Mouse (Mus musculus): Measurements from ENCODE around the gene Hps1. TPM values are rescaled to one million over a fixed set of nuclear protein-coding genes. Genes with fewer than 3 reads are reported as not detected.

Hps1 gene
- 8.0 and 8.8 TPM in 2 replicates for polyA plus RNA-seq (2015; fragmentation: Nextera tagmentation; extraction: Ambion mirVana)

GRCm38 (mm10) chr19:42779531-42780155 is at the start of gene Hps1:
Gene Hps1, minus strand, starts transcription at chr19:42779978.
- Histone ChIP-seq H3K27ac (ENCODE audit: low read length) (peak within 1 kb of the TSS; percentile 79), H3K9me3 (ENCODE audit: low read length) (no peaks in the 10 kb centered on the region), H3K4me2 (replicated peaks; ENCODE audit: low read depth, low read length) (peak within 1 kb of the TSS; percentile 76), H3K27me3 (replicated peaks; ENCODE audit: insufficient read depth, low read length) (no peaks in the 10 kb centered on the region), H3K9ac (replicated peaks; ENCODE audit: low read depth) (peak within 1 kb of the TSS; percentile 58), H3K4me3 (ENCODE audit: low read depth, low read length) (peak within 1 kb of the TSS; percentile 48), H3K36me3 (ENCODE audit: insufficient read depth, low read length) (no peaks in the 10 kb centered on the region), H3K4me1 (ENCODE audit: insufficient read depth, low read depth, low read length) (peaks cover 4% of the 10 kb centered on the region; the same call in 1 of the 2 replicates)
- DNase-seq (ENCODE audit: low spot score) (peak; percentile 94), ATAC-seq (peak; percentile 97)
- WGBS, result 2% methylated on average over 43 of the region's 43 CpGs
- peak; percentile 33 for TF ChIP-seq CTCF (IDR thresholded peaks at IDR 0.05)
- TF ChIP-seq EP300 (IDR thresholded peaks at IDR 0.05), result no peak

- 38% methylated on average over 4 of the region's 4 CpGs for WGBS
- DNase-seq (ENCODE audit: low spot score), result peak; percentile 85
- Histone ChIP-seq H3K4me1 (ENCODE audit: insufficient read depth, low read depth, low read length) (peaks cover 3% of the 10 kb centered on the region; the same call in 1 of the 2 replicates), H3K9me3 (ENCODE audit: low read length) (no peaks in the 10 kb centered on the region), H3K36me3 (ENCODE audit: insufficient read depth, low read length) (no peaks in the 10 kb centered on the region), H3K4me2 (replicated peaks; ENCODE audit: low read depth, low read length) (no peak overlapping the region), H3K4me3 (ENCODE audit: low read depth, low read length) (no peak overlapping the region), H3K27me3 (replicated peaks; ENCODE audit: insufficient read depth, low read length) (no peaks in the 10 kb centered on the region), H3K27ac (ENCODE audit: low read length) (no peak overlapping the region), H3K9ac (replicated peaks; ENCODE audit: low read depth) (no peak overlapping the region)
- ATAC-seq, result peak; percentile 95
- no peak for TF ChIP-seq CTCF (IDR thresholded peaks at IDR 0.05)
- peak; percentile 58; the same call in 1 of the 2 replicates for TF ChIP-seq EP300 (IDR thresholded peaks at IDR 0.05)
Measured at GRCm38 (mm10) chr19:42829196-42829595, 49.4 kb upstream of the Hps1 start.

GRCm38 (mm10) chr19:42827843-42828242 is 48.1 kb upstream of the Hps1 start:
- 43% methylated on average over 3 of the region's 3 CpGs for WGBS
- Histone ChIP-seq H3K9me3 (ENCODE audit: low read length) (no peaks in the 10 kb centered on the region), H3K4me2 (replicated peaks; ENCODE audit: low read depth, low read length) (no peak overlapping the region), H3K4me1 (ENCODE audit: insufficient read depth, low read depth, low read length) (peaks cover 3% of the 10 kb centered on the region; the same call in 1 of the 2 replicates), H3K36me3 (ENCODE audit: insufficient read depth, low read length) (no peaks in the 10 kb centered on the region), H3K4me3 (ENCODE audit: low read depth, low read length) (no peak overlapping the region), H3K27ac (ENCODE audit: low read length) (peak overlapping the region; percentile 54), H3K9ac (replicated peaks; ENCODE audit: low read depth) (no peak overlapping the region), H3K27me3 (replicated peaks; ENCODE audit: insufficient read depth, low read length) (no peaks in the 10 kb centered on the region)
- TF ChIP-seq CTCF (IDR thresholded peaks at IDR 0.05) (no peak), EP300 (IDR thresholded peaks at IDR 0.05) (no peak)
- ATAC-seq (peak; percentile 68), DNase-seq (ENCODE audit: low spot score) (peak; percentile 62)

GRCm38 (mm10) chr19:42820109-42820508 is 40.3 kb upstream of the Hps1 start:
- DNase-seq (ENCODE audit: low spot score) (no peak), ATAC-seq (no peak)
- H3K27ac ChIP-seq (ENCODE audit: low read length), result no peak overlapping the region
- no peak overlapping the region for H3K9ac ChIP-seq (replicated peaks; ENCODE audit: low read depth)
- TF ChIP-seq EP300 (IDR thresholded peaks at IDR 0.05), result no peak
- TF ChIP-seq CTCF (IDR thresholded peaks at IDR 0.05), result no peak
- no peak overlapping the region for H3K4me2 ChIP-seq (replicated peaks; ENCODE audit: low read depth, low read length)
- H3K36me3 ChIP-seq (ENCODE audit: insufficient read depth, low read length), result no peaks in the 10 kb centered on the region
- H3K4me3 ChIP-seq (ENCODE audit: low read depth, low read length), result no peak overlapping the region
- 90% methylated on average over 5 of the region's 5 CpGs for WGBS
- no peaks in the 10 kb centered on the region for H3K4me1 ChIP-seq (ENCODE audit: insufficient read depth, low read depth, low read length)
- no peaks in the 10 kb centered on the region for H3K9me3 ChIP-seq (ENCODE audit: low read length)
- H3K27me3 ChIP-seq (replicated peaks; ENCODE audit: insufficient read depth, low read length), result no peaks in the 10 kb centered on the region

- H3K9me3 ChIP-seq (ENCODE audit: low read length), result no peaks in the 10 kb centered on the region
- WGBS, result 70% methylated on average over 2 of the region's 2 CpGs
- H3K36me3 ChIP-seq (ENCODE audit: insufficient read depth, low read length), result no peaks in the 10 kb centered on the region
- H3K4me1 ChIP-seq (ENCODE audit: insufficient read depth, low read depth, low read length), result no peaks in the 10 kb centered on the region
- DNase-seq (ENCODE audit: low spot score), result no peak
- H3K27me3 ChIP-seq (replicated peaks; ENCODE audit: insufficient read depth, low read length), result no peaks in the 10 kb centered on the region
- ATAC-seq, result no peak
- H3K4me2 ChIP-seq (replicated peaks; ENCODE audit: low read depth, low read length), result no peak overlapping the region
- H3K27ac ChIP-seq (ENCODE audit: low read length), result no peak overlapping the region
- TF ChIP-seq CTCF (IDR thresholded peaks at IDR 0.05) (no peak), EP300 (IDR thresholded peaks at IDR 0.05) (no peak)
- H3K9ac ChIP-seq (replicated peaks; ENCODE audit: low read depth), result no peak overlapping the region
- no peak overlapping the region for H3K4me3 ChIP-seq (ENCODE audit: low read depth, low read length)
Measured at GRCm38 (mm10) chr19:42817761-42818160, 38.0 kb upstream of the Hps1 start.

GRCm38 (mm10) chr19:42816261-42816660 is 36.5 kb upstream of the Hps1 start:
- DNase-seq (ENCODE audit: low spot score) (no peak), ATAC-seq (no peak)
- Histone ChIP-seq H3K27me3 (replicated peaks; ENCODE audit: insufficient read depth, low read length) (no peaks in the 10 kb centered on the region), H3K27ac (ENCODE audit: low read length) (no peak overlapping the region), H3K36me3 (ENCODE audit: insufficient read depth, low read length) (no peaks in the 10 kb centered on the region), H3K9ac (replicated peaks; ENCODE audit: low read depth) (no peak overlapping the region), H3K4me3 (ENCODE audit: low read depth, low read length) (no peak overlapping the region), H3K9me3 (ENCODE audit: low read length) (no peaks in the 10 kb centered on the region), H3K4me2 (replicated peaks; ENCODE audit: low read depth, low read length) (no peak overlapping the region), H3K4me1 (ENCODE audit: insufficient read depth, low read depth, low read length) (peaks cover 2% of the 10 kb centered on the region; the same call in 1 of the 2 replicates)
- WGBS, result 69% methylated on average over 2 of the region's 2 CpGs
- TF ChIP-seq EP300 (IDR thresholded peaks at IDR 0.05), result no peak
